Mouse (Mus musculus) kidney, postnatal 0 days (tissue): ENCODE measurements around the gene Myh3. TPM values are rescaled to one million over a fixed set of nuclear protein-coding genes. Genes with fewer than 3 reads are reported as not detected.

Source experiments
- ATAC-seq: fragments of 200-750 bp; cut with Nextera tagmentation; replicated peaks from 2 replicates; pipeline ENCODE4 v1.8.0; 2017; ENCODE audit warnings: low read depth, moderate number of reproducible peaks, moderate TSS enrichment, moderate library complexity; ENCODE audit not compliant: low FRiP score
- DNase-seq: peaks from one replicate; pipeline ENCODE4 v3.0.0-alpha.2; 2016; ENCODE audit warnings: low spot score
- H3K27ac ChIP-seq: fragments of 300-500 bp; sonication (generic); 2 replicates; pipeline ENCODE4 v1.5.1; 2014; ENCODE audit warnings: mild to moderate bottlenecking
- H3K27me3 ChIP-seq: fragments of 300-500 bp; sonication (generic); 2 replicates; pipeline ENCODE4 v1.6.1; 2014; ENCODE audit warnings: low read length, mixed read lengths; ENCODE audit not compliant: insufficient read depth
- H3K36me3 ChIP-seq: fragments of 300-500 bp; sonication (generic); 2 replicates; pipeline ENCODE4 v1.6.1; 2014; ENCODE audit warnings: low read length, mixed read lengths; ENCODE audit not compliant: insufficient read depth
- H3K4me1 ChIP-seq: fragments of 300-500 bp; sonication (generic); replicated peaks from 2 replicates; pipeline ENCODE4 v1.6.1; 2014; ENCODE audit warnings: antibody characterized with exemption, low read length, mixed read lengths; ENCODE audit not compliant: insufficient read depth
- H3K4me2 ChIP-seq: fragments of 300-500 bp; sonication (generic); 2 replicates; pipeline ENCODE4 v1.6.1; 2014; ENCODE audit warnings: mild to moderate bottlenecking, low read length, moderate library complexity, mixed read lengths
- H3K4me3 ChIP-seq: fragments of 300-500 bp; sonication (generic); replicated peaks from 2 replicates; pipeline ENCODE4 v1.5.1; 2014; ENCODE audit warnings: low read depth, low read length
- H3K9ac ChIP-seq: fragments of 300-500 bp; sonication (generic); 2 replicates; pipeline ENCODE4 v1.6.1; 2014; ENCODE audit warnings: low read depth, low read length
- H3K9me3 ChIP-seq: fragments of 300-500 bp; sonication (generic); replicated peaks from 2 replicates; pipeline ENCODE4 v1.6.1; 2016; ENCODE audit warnings: low read length, inconsistent platforms, mixed read lengths
- CTCF ChIP-seq: IDR thresholded peaks from 2 replicates; pipeline ENCODE4 v1.5.1; 2016; ENCODE audit warnings: antibody characterized with exemption, low read depth, mild to moderate bottlenecking, moderate library complexity
- WGBS: fragments of 180-500 bp; shearing (Covaris S2); extraction: QIAGEN DNeasy Blood & Tissue Kit; methylation state at CpG from one replicate; pipeline ENCODE4 v1.1.7; 2014; 5-methylcytosine and 5-hydroxymethylcytosine counted together
- polyA plus RNA-seq: library from polyadenylated mRNA; unstranded; fragments of >200 nt; fragmentation: Nextera tagmentation; extraction: Ambion mirVana; gene quantifications from 2 replicates; pipeline ENCODE4 v1.2.1, GENCODE M21; 2015

The Myh3 gene
- polyA plus RNA-seq, 1 experiment from 2014 or later: 0.01 TPM

GRCm38 (mm10) chr11:67081125-67081649, 3.1 kb downstream of the Myh3 start:
- no peaks in the 10 kb centered on the region for H3K36me3 ChIP-seq
- no peaks in the 10 kb centered on the region for H3K4me1 ChIP-seq
- peak; percentile 82 for ATAC-seq
- DNase-seq: peak; percentile 91
- H3K4me2 ChIP-seq: no peak overlapping the region
- H3K9ac ChIP-seq: no peak overlapping the region
- no peak overlapping the region for H3K4me3 ChIP-seq
- H3K9me3 ChIP-seq: no peaks in the 10 kb centered on the region
- H3K27me3 ChIP-seq: 0 out of 2 replicates have a peak, but pooled peaks cover 3% of the 10 kb centered on the region
- TF ChIP-seq CTCF: no peak
- H3K27ac ChIP-seq: no peak overlapping the region
- 4% methylated on average over 11 of the region's 11 CpGs for WGBS

DNA sequence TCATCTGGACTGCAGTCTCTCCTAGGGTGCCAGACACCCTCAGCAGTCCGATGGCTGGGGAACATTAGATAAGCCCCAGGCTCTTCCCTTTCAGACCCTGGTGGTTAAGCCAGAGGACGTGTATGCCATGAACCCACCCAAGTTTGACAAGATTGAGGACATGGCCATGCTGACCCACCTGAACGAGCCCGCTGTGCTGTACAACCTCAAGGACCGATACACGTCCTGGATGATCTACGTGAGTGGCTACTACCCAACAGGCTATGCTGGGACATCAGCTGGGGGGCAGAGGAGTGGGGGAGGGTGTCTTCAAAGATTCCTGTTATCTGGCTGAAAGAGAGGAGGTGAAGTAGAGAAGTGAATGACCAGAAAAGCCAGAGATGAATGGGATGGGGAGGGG, 4.1 kb downstream of the Myh3 start:
- Histone ChIP-seq H3K27me3 (0 out of 2 replicates have a peak, but pooled peaks cover 3% of the 10 kb centered on the region), H3K36me3 (no peaks in the 10 kb centered on the region), H3K4me3 (no peak overlapping the region), H3K9ac (no peak overlapping the region), H3K9me3 (no peaks in the 10 kb centered on the region), H3K4me1 (no peaks in the 10 kb centered on the region), H3K27ac (no peak overlapping the region), H3K4me2 (no peak overlapping the region)
- no peak for DNase-seq
- no peak for TF ChIP-seq CTCF
- WGBS: 84% methylated on average over 7 of the region's 7 CpGs
- ATAC-seq: no peak

DNA sequence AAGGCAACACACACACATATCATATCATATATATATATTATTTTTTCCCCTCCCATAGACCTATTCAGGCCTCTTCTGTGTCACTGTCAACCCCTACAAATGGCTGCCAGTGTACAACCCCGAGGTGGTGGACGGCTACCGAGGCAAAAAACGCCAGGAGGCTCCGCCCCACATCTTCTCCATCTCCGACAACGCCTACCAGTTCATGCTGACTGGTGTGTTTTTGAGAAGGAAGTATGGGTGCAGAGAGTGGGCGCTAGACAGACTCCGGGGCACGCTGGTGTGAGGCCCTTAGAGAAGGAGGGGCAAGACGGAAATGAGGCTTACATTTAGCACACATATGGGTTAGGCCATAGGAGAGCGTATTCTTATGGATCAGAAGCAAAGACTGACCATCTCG, 4.7 kb downstream of the Myh3 start:
- no peak for ATAC-seq
- WGBS: 85% methylated on average over 13 of the region's 13 CpGs
- no peak overlapping the region for H3K4me2 ChIP-seq

GRCm38 (mm10) chr11:67083239-67083638, 5.1 kb downstream of the Myh3 start:
- Histone ChIP-seq H3K36me3 (no peaks in the 10 kb centered on the region), H3K9ac (no peak overlapping the region), H3K9me3 (no peaks in the 10 kb centered on the region), H3K4me1 (no peaks in the 10 kb centered on the region), H3K4me2 (no peak overlapping the region), H3K27me3 (0 out of 2 replicates have a peak, but pooled peaks cover 3% of the 10 kb centered on the region), H3K4me3 (no peak overlapping the region), H3K27ac (no peak overlapping the region)
- DNase-seq (no peak), ATAC-seq (no peak)
- TF ChIP-seq CTCF: no peak
- 72% methylated on average over 6 of the region's 6 CpGs for WGBS

More for the DNA sequence above, 4.7 kb downstream of the Myh3 start:
- Histone ChIP-seq H3K4me3 (no peak overlapping the region), H3K9ac (no peak overlapping the region), H3K27me3 (0 out of 2 replicates have a peak, but pooled peaks cover 3% of the 10 kb centered on the region), H3K4me1 (no peaks in the 10 kb centered on the region), H3K27ac (no peak overlapping the region), H3K36me3 (no peaks in the 10 kb centered on the region), H3K9me3 (no peaks in the 10 kb centered on the region)
- no peak for DNase-seq
- TF ChIP-seq CTCF: no peak

- Histone ChIP-seq H3K4me1 (no peaks in the 10 kb centered on the region), H3K27me3 (0 out of 2 replicates have a peak, but pooled peaks cover 3% of the 10 kb centered on the region), H3K9me3 (no peaks in the 10 kb centered on the region), H3K4me3 (no peak overlapping the region), H3K27ac (no peak overlapping the region), H3K36me3 (no peaks in the 10 kb centered on the region), H3K9ac (no peak overlapping the region), H3K4me2 (no peak overlapping the region)
- WGBS: 47% methylated on average over 32 of the region's 32 CpGs
- ATAC-seq (no peak), DNase-seq (no peak)
- TF ChIP-seq CTCF: no peak
These were observed 5.7 kb downstream of the Myh3 start for GRCm38 (mm10) chr11:67083712-67084340.

DNA sequence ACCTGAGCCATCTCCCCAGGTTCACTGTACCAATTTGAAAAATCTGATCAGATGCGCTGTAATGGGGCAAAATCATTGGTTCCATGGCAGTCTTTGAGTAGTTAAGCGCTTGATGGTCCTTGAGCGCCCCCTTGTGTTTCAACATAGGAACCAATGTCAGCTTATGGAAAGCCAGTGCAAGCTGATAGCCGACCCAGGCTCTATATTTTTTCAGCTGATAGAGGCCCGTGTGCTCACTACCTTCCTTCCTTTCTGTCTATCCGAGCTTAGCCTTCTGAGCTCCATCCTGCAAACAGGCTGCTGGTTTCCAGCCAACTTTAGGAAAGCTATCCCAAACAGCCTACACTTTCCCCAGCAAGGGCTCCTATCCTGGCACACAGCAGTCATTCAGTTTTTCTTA, 7.4 kb downstream of the Myh3 start:
- Histone ChIP-seq H3K4me1 (no peaks in the 10 kb centered on the region), H3K36me3 (no peaks in the 10 kb centered on the region), H3K4me3 (no peak overlapping the region), H3K9ac (no peak overlapping the region), H3K4me2 (no peak overlapping the region), H3K27ac (no peak overlapping the region), H3K27me3 (0 out of 2 replicates have a peak, but pooled peaks cover 3% of the 10 kb centered on the region), H3K9me3 (no peaks in the 10 kb centered on the region)
- ATAC-seq (no peak), DNase-seq (peak; percentile 87)
- WGBS: 2% methylated on average over 6 of the region's 6 CpGs
- peak; percentile 90 for TF ChIP-seq CTCF
